Mouse (Mus musculus) forebrain, postnatal 0 days (tissue): ENCODE data around the gene Polr3h. TPM values are rescaled to one million over a fixed set of nuclear protein-coding genes. Genes with fewer than 3 reads are reported as not detected.
A peak's percentile ranks its signal among the peaks of the same experiment; 100 is the strongest.

Experiments
- ATAC-seq: fragments of 200-750 bp; cut with Nextera tagmentation; 2 replicates; pipeline ENCODE4 v1.8.0; 2017; ENCODE audit warnings: mild to moderate bottlenecking, moderate library complexity
- DNase-seq: peaks from one replicate; pipeline ENCODE4 v3.0.0-alpha.2; 2015
- H3K27ac ChIP-seq: fragments of 300-500 bp; sonication (generic); 2 replicates; pipeline ENCODE4 v1.5.1; 2014; ENCODE audit warnings: low read depth, mild to moderate bottlenecking, antibody characterized with exemption, low read length, moderate library complexity, mixed read lengths
- H3K27me3 ChIP-seq: fragments of 300-500 bp; sonication (generic); 2 replicates; pipeline ENCODE4 v1.6.1; 2014; ENCODE audit warnings: mild to moderate bottlenecking, low read length, mixed read lengths; ENCODE audit not compliant: insufficient read depth
- H3K36me3 ChIP-seq: fragments of 300-500 bp; sonication (generic); 2 replicates; pipeline ENCODE4 v1.6.1; 2014; ENCODE audit warnings: mild to moderate bottlenecking, moderate library complexity; ENCODE audit not compliant: insufficient read depth
- H3K4me1 ChIP-seq: fragments of 300-500 bp; sonication (generic); 2 replicates; pipeline ENCODE4 v1.6.1; 2014; ENCODE audit warnings: antibody characterized with exemption; ENCODE audit not compliant: insufficient read depth
- H3K4me2 ChIP-seq: fragments of 300-500 bp; sonication (generic); 2 replicates; pipeline ENCODE4 v1.6.1; 2014; ENCODE audit warnings: low read depth, mild to moderate bottlenecking, moderate library complexity
- H3K4me3 ChIP-seq: fragments of 300-500 bp; sonication (generic); 2 replicates; pipeline ENCODE4 v1.5.1; 2014; ENCODE audit warnings: low read depth, low read length, mixed read lengths
- H3K9ac ChIP-seq: fragments of 300-500 bp; sonication (generic); 2 replicates; pipeline ENCODE4 v1.6.1; 2014; ENCODE audit warnings: mild to moderate bottlenecking
- H3K9me3 ChIP-seq: fragments of 300-500 bp; sonication (generic); 2 replicates; pipeline ENCODE4 v1.6.1; 2016; ENCODE audit warnings: low read length
- CTCF ChIP-seq: sonication (generic); IDR thresholded peaks from 2 replicates; pipeline ENCODE4 v1.5.1; 2016; ENCODE audit warnings: antibody characterized with exemption, control low read depth, low read depth
- WGBS: fragments of 180-500 bp; shearing (Covaris S2); extraction: QIAGEN DNeasy Blood & Tissue Kit; methylation state at CpG from one replicate; pipeline ENCODE4 v1.1.7; 2014; 5-methylcytosine and 5-hydroxymethylcytosine counted together
- polyA plus RNA-seq: library from polyadenylated mRNA; unstranded; fragments of >200 nt; fragmentation: Nextera tagmentation; extraction: Ambion mirVana; gene quantifications from 2 replicates; pipeline ENCODE4 v1.2.1, GENCODE M21; 2015
- total RNA-seq: library from RNA; depleted of rRNA; stranded (reverse); fragments of >200 nt; gene quantifications from 2 replicates; pipeline ENCODE4 v1.2.3, GENCODE M21; 2014

The Polr3h gene
- total and polyA plus RNA-seq, 2 experiments from 2014 or later, result 52.8 to 105 TPM

GRCm38 (mm10) chr15:81907953-81908352 is 18.1 kb downstream of the Polr3h start:
- peaks cover 89% of the 10 kb centered on the region for H3K36me3 ChIP-seq
- H3K9ac ChIP-seq, result no peak overlapping the region
- H3K4me3 ChIP-seq, result no peak overlapping the region
- DNase-seq (no peak), ATAC-seq (no peak)
- H3K27me3 ChIP-seq, result no peaks in the 10 kb centered on the region
- 88% methylated on average over 8 of the region's 8 CpGs for WGBS
- no peak for TF ChIP-seq CTCF
- no peak overlapping the region for H3K4me2 ChIP-seq
- H3K27ac ChIP-seq, result no peak overlapping the region
- H3K4me1 ChIP-seq, result no peaks in the 10 kb centered on the region
- H3K9me3 ChIP-seq, result no peaks in the 10 kb centered on the region

GRCm38 (mm10) chr15:81904939-81905338 is 21.1 kb downstream of the Polr3h start:
- Histone ChIP-seq H3K4me3 (no peak overlapping the region), H3K4me2 (no peak overlapping the region), H3K9me3 (no peaks in the 10 kb centered on the region), H3K27me3 (no peaks in the 10 kb centered on the region), H3K4me1 (no peaks in the 10 kb centered on the region), H3K27ac (no peak overlapping the region), H3K9ac (no peak overlapping the region), H3K36me3 (peaks cover 87% of the 10 kb centered on the region)
- DNase-seq (peak; percentile 75), ATAC-seq (peak; percentile 27; the same call in 1 of the 2 replicates)
- 34% methylated on average over 2 of the region's 2 CpGs for whole genome bisulfite sequencing
- peak; percentile 81 for TF ChIP-seq CTCF

GRCm38 (mm10) chr15:81898751-81899150 is 27.3 kb downstream of the Polr3h start:
- H3K36me3 ChIP-seq, result peaks cover 79% of the 10 kb centered on the region

GRCm38 (mm10) chr15:81897607-81898285 is 28.3 kb downstream of the Polr3h start:
- ATAC-seq, result no peak
- Histone ChIP-seq H3K9ac (no peak overlapping the region), H3K27ac (no peak overlapping the region), H3K36me3 (peaks cover 69% of the 10 kb centered on the region), H3K9me3 (no peaks in the 10 kb centered on the region), H3K4me1 (no peaks in the 10 kb centered on the region), H3K4me2 (no peak overlapping the region), H3K27me3 (no peaks in the 10 kb centered on the region), H3K4me3 (no peak overlapping the region)
- WGBS, result 88% methylated on average over 5 of the region's 5 CpGs
- TF ChIP-seq CTCF, result no peak
- DNase-seq, result no peak

More at GRCm38 (mm10) chr15:81898751-81899150, 27.3 kb downstream of the Polr3h start:
- no peak overlapping the region for H3K4me2 ChIP-seq
- no peak for DNase-seq
- no peaks in the 10 kb centered on the region for H3K9me3 ChIP-seq
- H3K9ac ChIP-seq, result no peak overlapping the region
- H3K4me3 ChIP-seq, result no peak overlapping the region
- no peak overlapping the region for H3K27ac ChIP-seq
- WGBS, result 76% methylated on average over 2 of the region's 2 CpGs
- H3K27me3 ChIP-seq, result no peaks in the 10 kb centered on the region
- H3K4me1 ChIP-seq, result no peaks in the 10 kb centered on the region
- TF ChIP-seq CTCF, result no peak
- ATAC-seq, result no peak

GRCm38 (mm10) chr15:81896407-81896806 is 29.6 kb downstream of the Polr3h start:
- no peak for DNase-seq
- H3K27ac ChIP-seq, result peak overlapping the region; percentile 9; the same call in 1 of the 2 replicates
- H3K9me3 ChIP-seq, result no peaks in the 10 kb centered on the region
- 87% methylated on average over 2 of the region's 2 CpGs for WGBS
- no peak for TF ChIP-seq CTCF
- no peak; the same call in 1 of the 2 replicates for ATAC-seq
- H3K36me3 ChIP-seq, result peaks cover 72% of the 10 kb centered on the region
- no peak overlapping the region for H3K9ac ChIP-seq
- H3K27me3 ChIP-seq, result no peaks in the 10 kb centered on the region
- H3K4me1 ChIP-seq, result no peaks in the 10 kb centered on the region
- no peak overlapping the region for H3K4me2 ChIP-seq
- no peak overlapping the region for H3K4me3 ChIP-seq

- Histone ChIP-seq H3K4me2 (no peak overlapping the region), H3K4me1 (no peaks in the 10 kb centered on the region), H3K27me3 (no peaks in the 10 kb centered on the region), H3K4me3 (no peak overlapping the region), H3K27ac (no peak overlapping the region), H3K36me3 (peaks cover 73% of the 10 kb centered on the region), H3K9me3 (no peaks in the 10 kb centered on the region), H3K9ac (no peak overlapping the region)
- WGBS, result 88% methylated on average over 1 of the region's 1 CpGs
- DNase-seq, result no peak
- TF ChIP-seq CTCF, result no peak
- ATAC-seq, result no peak
Observed at GRCm38 (mm10) chr15:81894002-81894401, 32.0 kb downstream of the Polr3h start.

GRCm38 (mm10) chr15:81891822-81892580 is 34.0 kb downstream of the Polr3h start:
- Histone ChIP-seq H3K27me3 (no peaks in the 10 kb centered on the region), H3K4me1 (no peaks in the 10 kb centered on the region), H3K9me3 (no peaks in the 10 kb centered on the region), H3K27ac (no peak overlapping the region), H3K4me3 (no peak overlapping the region), H3K9ac (no peak overlapping the region), H3K36me3 (peaks cover 57% of the 10 kb centered on the region), H3K4me2 (no peak overlapping the region)
- no peak for ATAC-seq
- no peak for DNase-seq
- WGBS, result 95% methylated on average over 8 of the region's 8 CpGs
- no peak for TF ChIP-seq CTCF
